Mouse (Mus musculus): Measurements from ENCODE around the gene Syce2. TPM values are rescaled to one million over a fixed set of nuclear protein-coding genes. Genes with fewer than 3 reads are reported as not detected.

The Syce2 gene
- 5.3 TPM for polyA plus RNA-seq (2017; shearing (Covaris generic))

GRCm38 (mm10) chr8:84871376-84872308 lies at the start of gene Syce2:
Syce2 (plus strand) TSS chr8:84872111.

DNA sequence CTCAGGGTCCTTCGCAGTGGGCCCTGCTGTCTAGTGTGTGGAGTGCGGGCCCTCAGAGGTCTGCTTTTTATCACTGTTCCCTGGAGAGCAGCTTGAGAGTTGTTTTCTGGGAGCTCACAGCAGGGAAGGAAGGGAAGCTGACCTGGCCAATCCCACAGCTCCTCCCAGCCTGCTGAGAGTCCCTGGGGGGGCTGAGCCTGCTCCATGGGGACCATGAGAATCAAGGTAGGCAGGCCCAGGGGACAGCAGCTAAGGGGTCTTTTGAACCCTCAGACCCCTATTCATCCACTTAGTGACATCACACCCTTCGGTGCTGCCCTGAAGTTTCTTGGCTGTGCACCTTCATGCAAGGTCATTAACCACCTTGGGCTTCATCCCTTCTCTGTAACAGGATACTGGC lies 49.2 kb upstream of the Syce2 start, which contains the start of gene Dand5:
Gene Dand5, minus strand, starts transcription at position 101 of the 400 bp plus-strand sequence.

DNA sequence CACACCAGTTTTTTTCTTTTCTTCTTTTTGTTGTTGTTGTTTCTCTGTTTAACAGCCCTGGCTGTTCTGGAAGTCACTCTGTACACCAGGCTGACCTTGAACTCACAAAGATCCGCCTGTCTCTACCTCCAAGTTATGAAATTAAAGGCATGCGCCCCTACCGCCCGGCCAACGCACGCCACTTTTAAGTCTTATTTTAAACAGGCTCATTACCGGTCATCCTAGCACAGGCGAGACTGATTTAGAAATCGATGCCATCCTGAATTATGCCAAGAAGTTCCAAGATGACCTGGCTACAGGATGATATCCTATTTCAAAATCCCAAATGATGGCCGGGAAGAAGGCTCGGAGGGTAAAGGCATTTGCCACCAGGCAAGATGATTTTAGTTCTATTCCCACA lies 40.4 kb upstream of the Syce2 start, which contains the start of gene Gadd45gip1:
Gene Gadd45gip1, plus strand, starts transcription at position 33 of the 400 bp plus-strand sequence.

GRCm38 (mm10) chr8:84840248-84840999 lies 31.5 kb upstream of the Syce2 start, which contains the start of gene Rad23a:
Rad23a (minus strand) TSS chr8:84840665.

DNA sequence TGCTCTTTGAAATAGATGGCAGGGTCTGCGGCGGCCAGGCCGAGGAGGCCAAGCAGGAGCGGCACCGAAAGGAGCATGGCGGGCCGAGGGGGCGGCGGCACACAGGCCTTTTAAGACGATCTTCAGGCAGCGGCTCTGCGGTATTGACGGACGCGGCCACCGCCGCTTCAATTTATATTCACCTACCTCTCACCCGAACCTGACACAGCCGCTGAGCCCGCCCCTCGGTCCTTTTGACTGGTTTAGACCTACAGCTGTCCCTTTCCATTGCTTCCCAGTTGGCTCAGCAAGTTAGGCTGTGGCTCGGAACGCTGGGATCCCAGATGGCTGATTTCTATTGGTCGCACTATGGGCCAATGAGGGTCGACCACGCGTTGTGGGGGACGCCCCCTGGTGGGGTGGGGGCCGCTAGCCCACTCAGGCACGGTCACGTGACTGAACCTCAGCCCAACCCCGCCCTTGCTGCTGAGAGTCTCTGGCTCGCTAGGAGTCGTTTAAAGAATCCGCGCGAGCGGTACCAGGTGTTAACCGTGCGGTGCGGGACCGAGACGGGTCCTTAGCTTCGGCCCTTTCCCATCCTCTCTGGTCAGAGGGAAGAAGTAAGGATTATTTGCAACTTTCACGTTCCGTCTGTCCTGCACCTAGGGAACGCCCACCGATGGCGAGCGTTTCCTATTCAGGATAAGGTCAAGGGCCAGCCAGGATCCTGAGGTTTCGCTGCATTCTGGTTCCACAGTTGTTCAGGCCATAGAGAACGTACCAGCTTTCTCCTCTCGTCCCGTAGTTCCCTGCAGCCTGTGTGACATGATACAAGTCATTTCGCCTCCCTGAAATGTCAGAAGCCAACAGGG lies 25.0 kb upstream of the Syce2 start, which contains the start of gene Calr:
Gene Calr, minus strand, starts transcription at position 213 of the 851 bp plus-strand sequence.

DNA sequence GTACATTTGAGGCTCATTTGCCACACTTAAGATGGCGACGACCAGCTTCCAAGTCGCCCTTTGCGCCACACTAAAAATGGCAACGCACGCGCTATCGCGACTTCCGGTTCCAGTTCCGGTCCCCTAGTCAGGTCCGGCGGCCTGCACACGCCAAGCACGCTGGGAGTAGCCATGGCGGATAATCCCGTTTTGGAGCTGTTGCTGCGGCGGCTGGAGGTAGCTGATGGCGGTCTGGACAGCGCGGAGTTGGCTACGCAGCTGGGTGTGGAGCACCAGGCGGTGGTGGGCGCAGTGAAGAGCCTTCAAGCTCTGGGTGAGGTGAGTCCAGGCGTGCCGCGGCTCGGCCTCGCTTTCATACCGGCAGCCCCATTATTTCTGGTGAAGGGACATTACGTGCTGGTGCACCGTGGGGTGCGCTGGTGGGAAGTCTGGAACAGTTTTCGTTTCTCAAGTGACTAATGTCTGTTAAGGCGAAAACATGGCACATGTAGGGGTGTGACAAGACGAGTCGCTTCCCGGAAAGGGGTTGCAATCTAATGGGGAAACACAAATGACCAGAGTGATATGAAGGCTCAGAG lies 15.0 kb upstream of the Syce2 start, which contains the start of gene Farsa:
Gene Farsa, plus strand, starts transcription at position 126 of the 578 bp plus-strand sequence.

GRCm38 (mm10) chr8:84893709-84894134 lies 21.8 kb downstream of the Syce2 start, which contains the start of gene Gcdh:
Gcdh (minus strand) TSS chr8:84893921.

GRCm38 (mm10) chr8:84901752-84902151 lies 29.8 kb downstream of the Syce2 start, which contains the start of gene Klf1:
Klf1 (plus strand) TSS chr8:84901928.

GRCm38 (mm10) chr8:84908421-84909161 lies 36.7 kb downstream of the Syce2 start, which contains the start of gene Dnase2a:
Dnase2a (plus strand) TSS chr8:84908560.

GRCm38 (mm10) chr8:84936962-84937546 lies 65.1 kb downstream of the Syce2 start, which contains the start of gene Mast1:
Mast1 (minus strand) TSS chr8:84937359.

Other genes with a start within 250 kb of the Syce2 start
- 759 TPM for gene Ier2, start 209.3 kb upstream of the Syce2 start, polyA plus RNA-seq (2017; shearing (Covaris generic))
- 51.7 TPM for gene Trmt1, start 185.8 kb upstream of the Syce2 start, polyA plus RNA-seq (2017; shearing (Covaris generic))
- 16.8 TPM for gene Nacc1, start 184.2 kb upstream of the Syce2 start, polyA plus RNA-seq (2017; shearing (Covaris generic))
- gene Lyl1, start 170.7 kb upstream of the Syce2 start, polyA plus RNA-seq (2017; shearing (Covaris generic)), result not detected
- 8.6 TPM for gene G430095P16Rik, start 149.1 kb upstream of the Syce2 start, polyA plus RNA-seq (2017; shearing (Covaris generic))
- 12.2 TPM for gene Nfix, start 71.8 kb upstream of the Syce2 start, polyA plus RNA-seq (2017; shearing (Covaris generic))
- 3.3 TPM for gene Dand5, start 49.3 kb upstream of the Syce2 start, polyA plus RNA-seq (2017; shearing (Covaris generic))
- gene Gadd45gip1, start 40.6 kb upstream of the Syce2 start, polyA plus RNA-seq (2017; shearing (Covaris generic)), result 19.6 TPM
- 113 TPM for gene Rad23a, start 31.4 kb upstream of the Syce2 start, polyA plus RNA-seq (2017; shearing (Covaris generic))
- gene Calr, start 25.2 kb upstream of the Syce2 start, polyA plus RNA-seq (2017; shearing (Covaris generic)), result 547 TPM
- gene Farsa, start 15.1 kb upstream of the Syce2 start, polyA plus RNA-seq (2017; shearing (Covaris generic)), result 59.5 TPM
- 22.4 TPM for gene Gcdh, start 21.8 kb downstream of the Syce2 start, polyA plus RNA-seq (2017; shearing (Covaris generic))
- 0.57 TPM for gene Klf1, start 29.8 kb downstream of the Syce2 start, polyA plus RNA-seq (2017; shearing (Covaris generic))
- 5.6 TPM for gene Dnase2a, start 36.4 kb downstream of the Syce2 start, polyA plus RNA-seq (2017; shearing (Covaris generic))
- 0.24 TPM for gene Mast1, start 65.2 kb downstream of the Syce2 start, polyA plus RNA-seq (2017; shearing (Covaris generic))
- not detected for gene Rtbdn, start 74.9 kb downstream of the Syce2 start, polyA plus RNA-seq (2017; shearing (Covaris generic))
- gene Gm49661, start 97.3 kb downstream of the Syce2 start, polyA plus RNA-seq (2017; shearing (Covaris generic)), result not detected
- gene Prdx2, start 97.5 kb downstream of the Syce2 start, polyA plus RNA-seq (2017; shearing (Covaris generic)), result 110 TPM
- 59.4 TPM for gene Rnaseh2a, start 97.7 kb downstream of the Syce2 start, polyA plus RNA-seq (2017; shearing (Covaris generic))
- 7,373 TPM for gene Junb, start 106.6 kb downstream of the Syce2 start, polyA plus RNA-seq (2017; shearing (Covaris generic))
- gene Hook2, start 118.5 kb downstream of the Syce2 start, polyA plus RNA-seq (2017; shearing (Covaris generic)), result 17.9 TPM
- not detected for gene Best2, start 142.4 kb downstream of the Syce2 start, polyA plus RNA-seq (2017; shearing (Covaris generic))
- gene Asna1, start 153.2 kb downstream of the Syce2 start, polyA plus RNA-seq (2017; shearing (Covaris generic)), result 29.1 TPM
- gene Trir, start 154.7 kb downstream of the Syce2 start, polyA plus RNA-seq (2017; shearing (Covaris generic)), result 198 TPM
- gene Tnpo2, start 164.8 kb downstream of the Syce2 start, polyA plus RNA-seq (2017; shearing (Covaris generic)), result 25.2 TPM
- gene Fbxw9, start 187.9 kb downstream of the Syce2 start, polyA plus RNA-seq (2017; shearing (Covaris generic)), result 6.5 TPM
- gene Gm5741, start 195.9 kb downstream of the Syce2 start, polyA plus RNA-seq (2017; shearing (Covaris generic)), result not detected
- gene Dhps, start 199.6 kb downstream of the Syce2 start, polyA plus RNA-seq (2017; shearing (Covaris generic)), result 89.1 TPM
- gene Wdr83os, start 208.6 kb downstream of the Syce2 start, polyA plus RNA-seq (2017; shearing (Covaris generic)), result 134 TPM
- 18.9 TPM for gene Wdr83, start 209.2 kb downstream of the Syce2 start, polyA plus RNA-seq (2017; shearing (Covaris generic))
- 93.4 TPM for gene Man2b1, start 211.2 kb downstream of the Syce2 start, polyA plus RNA-seq (2017; shearing (Covaris generic))

All from effector memory CD4-positive, alpha-beta T cell, adult 5 months (primary cell).